Mouse (Mus musculus): ENCODE measurements around the gene Rtbdn. TPM values are rescaled to one million over a fixed set of nuclear protein-coding genes. Genes with fewer than 3 reads are reported as not detected.

The Rtbdn gene
- polyA plus RNA-seq, 1 experiment from 2014 or later = 0.16 TPM

- Histone ChIP-seq H3K27ac (replicated peaks; ENCODE audit: low read depth, low read length) (no peak overlapping the region), H3K9ac (ENCODE audit: low read length) (peak overlapping the region; percentile 22), H3K27me3 (ENCODE audit: control insufficient read depth, insufficient read depth, low read length) (peaks cover 14% of the 10 kb centered on the region), H3K36me3 (ENCODE audit: control insufficient read depth, insufficient read depth, low read length) (no peaks in the 10 kb centered on the region), H3K4me3 (ENCODE audit: low read depth, low read length) (no peak overlapping the region), H3K4me2 (ENCODE audit: low read depth, severe bottlenecking) (peak overlapping the region; percentile 24; the same call in 1 of the 2 replicates), H3K4me1 (ENCODE audit: control insufficient read depth, insufficient read depth, low read length) (peaks cover 7% of the 10 kb centered on the region; the same call in 1 of the 2 replicates), H3K9me3 (ENCODE audit: control insufficient read depth, low read length) (no peaks in the 10 kb centered on the region)
- WGBS = 5% methylated on average over 19 of the region's 19 CpGs
- DNase-seq (ENCODE audit: low spot score) (peak; percentile 95), ATAC-seq (ENCODE audit: insufficient number of reproducible peaks, low FRiP score, low TSS enrichment, low read depth) (0 out of 2 replicates have a peak, but pooled peaks have one; percentile 17)
Observed at GRCm38 (mm10) chr8:84997649-84998295, 51.0 kb downstream of the Rtbdn start.

Small RNA genes lying within 50 kb of the gene (microRNA-seq; reads per million reads assigned to microRNA genes)
- gene Gm24197 = not detected

Other genes with a start within 250 kb of the Rtbdn start
- 3.9 and 4.8 TPM in 2 replicates for gene Lyl1, start 245.5 kb upstream of the Rtbdn start, polyA plus RNA-seq (2014; fragmentation: Nextera tagmentation; extraction: Ambion mirVana)
- gene G430095P16Rik, start 224.0 kb upstream of the Rtbdn start, polyA plus RNA-seq (2014; fragmentation: Nextera tagmentation; extraction: Ambion mirVana) = 7.7 and 8.6 TPM in 2 replicates
- gene Nfix, start 146.6 kb upstream of the Rtbdn start, polyA plus RNA-seq (2014; fragmentation: Nextera tagmentation; extraction: Ambion mirVana) = 4.6 TPM in 2 replicates
- gene Dand5, start 124.2 kb upstream of the Rtbdn start, polyA plus RNA-seq (2014; fragmentation: Nextera tagmentation; extraction: Ambion mirVana) = 3.6 and 3.9 TPM in 2 replicates
- gene Gadd45gip1, start 115.5 kb upstream of the Rtbdn start, polyA plus RNA-seq (2014; fragmentation: Nextera tagmentation; extraction: Ambion mirVana) = 45.0 and 46.7 TPM in 2 replicates
- 93.1 and 93.4 TPM in 2 replicates for gene Rad23a, start 106.3 kb upstream of the Rtbdn start, polyA plus RNA-seq (2014; fragmentation: Nextera tagmentation; extraction: Ambion mirVana)
- gene Calr, start 100.1 kb upstream of the Rtbdn start, polyA plus RNA-seq (2014; fragmentation: Nextera tagmentation; extraction: Ambion mirVana) = 854 and 918 TPM in 2 replicates
- 99.9 and 105 TPM in 2 replicates for gene Farsa, start 90.0 kb upstream of the Rtbdn start, polyA plus RNA-seq (2014; fragmentation: Nextera tagmentation; extraction: Ambion mirVana)
- 86.5 and 89.0 TPM in 2 replicates for gene Syce2, start 74.9 kb upstream of the Rtbdn start, polyA plus RNA-seq (2014; fragmentation: Nextera tagmentation; extraction: Ambion mirVana)
- 42.1 and 43.3 TPM in 2 replicates for gene Gcdh, start 53.1 kb upstream of the Rtbdn start, polyA plus RNA-seq (2014; fragmentation: Nextera tagmentation; extraction: Ambion mirVana)
- 9.1 and 11.0 TPM in 2 replicates for gene Klf1, start 45.1 kb upstream of the Rtbdn start, polyA plus RNA-seq (2014; fragmentation: Nextera tagmentation; extraction: Ambion mirVana)
- 8.2 and 8.6 TPM in 2 replicates for gene Dnase2a, start 38.4 kb upstream of the Rtbdn start, polyA plus RNA-seq (2014; fragmentation: Nextera tagmentation; extraction: Ambion mirVana)
- gene Mast1, start 9.6 kb upstream of the Rtbdn start, polyA plus RNA-seq (2014; fragmentation: Nextera tagmentation; extraction: Ambion mirVana) = 0.17 and 0.71 TPM in 2 replicates
- not detected in 2 replicates for gene Gm49661, start 22.4 kb downstream of the Rtbdn start, polyA plus RNA-seq (2014; fragmentation: Nextera tagmentation; extraction: Ambion mirVana)
- 1,235 and 1,326 TPM in 2 replicates for gene Prdx2, start 22.6 kb downstream of the Rtbdn start, polyA plus RNA-seq (2014; fragmentation: Nextera tagmentation; extraction: Ambion mirVana)
- gene Rnaseh2a, start 22.8 kb downstream of the Rtbdn start, polyA plus RNA-seq (2014; fragmentation: Nextera tagmentation; extraction: Ambion mirVana) = 127 and 133 TPM in 2 replicates
- 7.2 and 7.7 TPM in 2 replicates for gene Junb, start 31.7 kb downstream of the Rtbdn start, polyA plus RNA-seq (2014; fragmentation: Nextera tagmentation; extraction: Ambion mirVana)
- gene Hook2, start 43.6 kb downstream of the Rtbdn start, polyA plus RNA-seq (2014; fragmentation: Nextera tagmentation; extraction: Ambion mirVana) = 14.5 and 15.2 TPM in 2 replicates
- gene Best2, start 67.5 kb downstream of the Rtbdn start, polyA plus RNA-seq (2014; fragmentation: Nextera tagmentation; extraction: Ambion mirVana) = not detected in 2 replicates
- gene Asna1, start 78.3 kb downstream of the Rtbdn start, polyA plus RNA-seq (2014; fragmentation: Nextera tagmentation; extraction: Ambion mirVana) = 119 and 131 TPM in 2 replicates
- gene Trir, start 79.8 kb downstream of the Rtbdn start, polyA plus RNA-seq (2014; fragmentation: Nextera tagmentation; extraction: Ambion mirVana) = 194 and 197 TPM in 2 replicates
- gene Tnpo2, start 89.9 kb downstream of the Rtbdn start, polyA plus RNA-seq (2014; fragmentation: Nextera tagmentation; extraction: Ambion mirVana) = 12.7 and 16.3 TPM in 2 replicates
- gene Fbxw9, start 113.1 kb downstream of the Rtbdn start, polyA plus RNA-seq (2014; fragmentation: Nextera tagmentation; extraction: Ambion mirVana) = 21.0 and 21.2 TPM in 2 replicates
- 0.75 TPM in 1 of 2 replicates, not detected in the other for gene Gm5741, start 121.0 kb downstream of the Rtbdn start, polyA plus RNA-seq (2014; fragmentation: Nextera tagmentation; extraction: Ambion mirVana)
- 69.4 and 73.8 TPM in 2 replicates for gene Dhps, start 124.8 kb downstream of the Rtbdn start, polyA plus RNA-seq (2014; fragmentation: Nextera tagmentation; extraction: Ambion mirVana)
- gene Wdr83os, start 133.7 kb downstream of the Rtbdn start, polyA plus RNA-seq (2014; fragmentation: Nextera tagmentation; extraction: Ambion mirVana) = 112 and 115 TPM in 2 replicates
- 54.9 and 57.7 TPM in 2 replicates for gene Wdr83, start 134.3 kb downstream of the Rtbdn start, polyA plus RNA-seq (2014; fragmentation: Nextera tagmentation; extraction: Ambion mirVana)
- gene Man2b1, start 136.3 kb downstream of the Rtbdn start, polyA plus RNA-seq (2014; fragmentation: Nextera tagmentation; extraction: Ambion mirVana) = 22.1 and 23.4 TPM in 2 replicates
- gene Zfp791, start 176.1 kb downstream of the Rtbdn start, polyA plus RNA-seq (2014; fragmentation: Nextera tagmentation; extraction: Ambion mirVana) = 2.1 and 2.3 TPM in 2 replicates
- not detected in 2 replicates for gene Cks1brt, start 204.9 kb downstream of the Rtbdn start, polyA plus RNA-seq (2014; fragmentation: Nextera tagmentation; extraction: Ambion mirVana)